Mouse (Mus musculus): ENCODE results near the gene Srgap3.

The Srgap3 gene

DNA sequence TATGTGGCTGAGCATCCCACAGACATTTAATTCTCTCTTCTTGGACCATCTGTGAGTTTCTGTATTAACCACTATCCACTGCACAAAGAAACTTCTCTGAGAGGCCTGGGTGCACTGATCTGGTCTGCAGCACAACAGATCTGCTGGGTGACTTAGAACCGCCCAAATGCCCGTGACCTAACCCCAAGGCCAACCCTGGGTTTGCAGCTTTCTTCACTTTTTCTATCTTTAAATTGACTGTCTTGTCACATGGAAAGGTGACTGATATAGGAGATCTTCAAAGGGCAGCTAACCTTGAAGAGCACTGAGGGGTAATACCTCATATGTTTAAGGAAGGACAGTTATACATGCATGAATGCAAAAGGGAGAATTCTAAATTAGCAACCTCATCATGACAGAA, 30.8 kb downstream of the Srgap3 start:
- peak in 1 of 2 experiments; percentile 35 for DNase-seq (ENCODE audit: inconsistent age in 2 of 2, low spot score in 1 of 2)

DNA sequence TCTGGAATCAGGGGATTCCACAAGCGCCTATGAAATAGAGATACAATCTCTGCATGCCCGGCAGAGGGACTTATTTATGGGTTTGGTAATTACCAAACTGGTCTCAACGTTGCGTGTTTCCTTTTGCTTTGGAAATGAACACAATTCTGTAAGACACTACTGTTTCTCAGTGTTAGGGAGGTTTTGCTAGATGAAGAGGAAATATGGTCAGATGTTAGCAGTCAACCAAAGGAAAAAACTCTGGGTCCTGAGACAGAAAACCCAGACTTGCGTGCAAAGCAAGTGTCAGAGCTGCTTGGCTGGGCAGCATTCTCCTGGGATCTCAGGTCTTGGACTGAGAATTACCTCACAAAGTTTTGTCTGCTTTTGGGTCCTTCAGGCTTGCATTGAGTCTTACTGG, 34.5 kb downstream of the Srgap3 start:
- no peak for DNase-seq (ENCODE audit: inconsistent age in 2 of 2, low spot score in 1 of 2)

DNA sequence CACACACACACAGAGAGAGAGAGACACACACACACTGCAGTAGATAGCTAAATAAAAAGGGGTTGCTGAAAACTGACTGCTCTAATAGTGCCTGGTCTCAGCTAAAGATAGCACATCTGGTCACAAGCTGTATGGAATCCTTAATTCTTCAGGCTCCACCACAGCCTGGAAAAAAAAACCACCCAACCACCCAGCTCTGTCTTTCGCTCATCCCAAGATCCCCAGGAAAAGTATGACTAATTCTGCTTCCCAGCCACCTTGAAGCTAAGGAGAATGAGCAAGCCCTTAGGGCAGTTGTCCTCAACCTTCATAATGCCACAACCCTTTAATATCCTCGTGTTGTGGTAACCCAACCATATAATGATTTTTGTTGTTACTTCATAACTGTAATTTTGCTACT, 37.4 kb downstream of the Srgap3 start:
- peak in 1 of 2 experiments; percentile 32 for DNase-seq (ENCODE audit: inconsistent age in 2 of 2, low spot score in 1 of 2)

DNA sequence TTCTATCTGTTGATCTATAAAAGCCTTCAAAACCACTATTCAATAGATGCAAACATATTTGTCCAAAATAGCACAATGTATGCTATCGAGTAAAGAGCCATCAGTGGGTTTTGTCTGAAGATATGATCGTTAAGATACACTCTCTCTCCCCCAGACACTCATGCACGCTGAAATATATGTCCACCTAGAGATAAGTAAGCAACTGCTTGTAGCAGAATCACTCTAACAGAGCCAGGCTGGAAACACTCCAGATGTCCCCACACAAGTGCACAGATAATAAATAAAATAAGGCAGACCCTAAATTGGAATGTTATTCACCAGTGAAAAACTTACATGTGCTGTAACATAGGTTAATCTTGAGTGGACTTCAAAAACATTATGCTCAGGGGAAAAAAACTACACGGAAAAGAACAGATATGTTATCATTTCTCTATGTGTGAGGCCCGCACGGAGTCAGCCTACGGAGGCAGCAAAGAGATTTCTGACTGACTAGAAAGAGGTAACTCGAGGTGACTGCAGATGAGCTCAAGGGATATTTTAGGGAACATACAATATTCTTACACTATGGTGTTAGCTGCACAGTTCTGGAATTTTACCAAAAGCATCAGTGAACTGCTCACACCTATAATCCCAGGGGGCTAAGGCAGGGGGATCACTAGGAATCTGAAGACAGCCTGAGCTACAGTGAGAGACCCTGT, 39.0 kb downstream of the Srgap3 start:
- DNase-seq (ENCODE audit: inconsistent age in 2 of 2, low spot score in 1 of 2), result no peak

DNA sequence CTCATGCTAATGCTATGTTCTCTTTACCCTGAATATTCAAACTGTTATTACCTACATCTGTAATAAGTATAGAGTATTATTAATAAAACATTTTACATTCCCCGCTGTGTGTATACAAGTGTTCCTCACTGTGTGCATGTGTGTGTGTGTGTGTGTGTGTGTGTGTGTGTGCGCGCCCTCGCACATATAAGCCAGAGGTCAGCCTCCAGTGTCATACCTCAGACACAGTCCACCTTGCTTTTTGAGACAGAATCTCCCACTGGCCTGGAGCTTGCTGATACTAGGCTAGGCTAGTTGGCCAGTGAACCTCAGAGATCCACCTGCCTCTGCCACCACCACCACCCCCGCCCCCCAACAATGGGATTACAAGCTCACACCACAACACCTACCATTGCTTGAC, 43.3 kb downstream of the Srgap3 start:
- DNase-seq (ENCODE audit: inconsistent age in 2 of 2, low spot score in 1 of 2), result no peak

DNA sequence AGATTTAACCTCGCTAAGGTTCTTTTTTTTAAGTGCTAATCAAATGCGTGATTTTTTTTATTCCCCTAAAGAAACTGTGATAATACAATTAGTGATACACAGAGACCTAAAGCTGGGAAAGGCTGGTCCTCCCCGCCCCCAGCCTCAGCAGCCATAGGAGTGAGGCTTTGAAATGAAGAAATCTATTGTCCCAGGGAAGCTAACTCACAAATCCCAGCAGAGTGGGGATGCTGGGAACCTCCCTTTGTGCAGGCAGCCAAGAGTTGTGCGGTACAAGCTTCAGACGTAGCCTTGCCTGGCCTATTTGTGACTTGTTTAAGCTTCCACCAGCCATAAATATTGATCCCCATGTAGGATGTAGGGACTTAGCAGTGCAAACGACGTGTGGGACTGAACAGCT, 43.8 kb downstream of the Srgap3 start:
- no peak for DNase-seq (ENCODE audit: inconsistent age in 2 of 2, low spot score in 1 of 2)

DNA sequence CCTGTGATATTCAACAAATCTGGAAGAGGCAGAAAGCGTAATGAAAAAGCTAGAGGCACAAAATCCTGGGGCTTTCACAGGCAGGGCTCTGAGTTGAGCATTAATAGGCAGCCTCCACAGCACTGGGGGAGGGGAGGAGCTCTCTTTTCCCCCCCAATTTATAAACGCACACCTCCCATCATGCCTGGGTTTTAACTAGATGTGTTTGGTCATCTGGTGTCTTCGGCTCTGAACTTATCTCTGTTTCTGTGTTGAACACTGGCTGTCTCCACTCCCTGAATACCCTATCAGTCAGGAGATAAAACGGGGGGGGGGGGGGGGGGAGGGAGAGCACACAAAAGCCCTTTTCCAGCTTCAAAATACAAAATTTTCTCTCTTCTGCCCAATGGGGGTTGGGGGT, 44.3 kb downstream of the Srgap3 start:
- no peak for DNase-seq (ENCODE audit: inconsistent age in 2 of 2, low spot score in 1 of 2)

DNA sequence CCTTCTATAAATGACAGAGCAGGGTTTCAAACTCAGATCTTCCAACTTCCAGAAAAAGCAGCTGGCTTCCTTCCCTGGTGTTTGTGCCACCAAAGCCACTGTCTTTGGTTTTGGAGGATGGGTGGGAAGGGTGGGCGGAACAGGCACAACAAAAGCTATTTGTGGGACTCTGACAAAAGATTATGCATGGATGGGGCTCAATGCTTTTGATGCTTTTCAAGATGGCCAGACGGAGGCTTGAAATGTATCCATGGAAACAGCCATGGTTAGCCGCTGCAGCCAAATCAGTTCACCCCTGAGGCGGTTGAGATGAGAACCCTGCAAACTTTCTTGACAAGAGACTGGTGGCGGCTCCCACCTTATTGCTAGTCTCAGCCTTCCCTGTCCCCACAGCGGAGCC, 46.8 kb downstream of the Srgap3 start:
- DNase-seq (ENCODE audit: inconsistent age in 2 of 2, low spot score in 1 of 2), result no peak

DNA sequence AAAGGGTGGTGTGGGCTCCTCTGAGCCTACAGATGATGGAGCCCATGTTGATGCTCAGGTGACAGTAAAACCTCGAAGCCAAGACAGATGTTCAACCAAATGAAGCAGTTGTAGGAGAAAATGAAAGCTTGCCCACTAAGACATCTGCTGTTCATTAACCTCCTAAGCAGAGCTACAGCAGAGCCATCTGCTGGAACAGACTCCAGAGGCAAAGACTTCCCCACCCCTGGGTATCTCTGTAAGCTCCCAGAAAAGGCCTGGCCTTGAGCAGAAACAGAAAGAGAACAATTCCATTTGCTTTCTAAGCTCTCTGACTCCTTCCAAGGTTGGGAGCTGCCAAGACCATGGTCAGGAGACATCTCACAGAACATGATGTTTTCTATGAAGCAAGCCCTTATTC, 47.4 kb downstream of the Srgap3 start:
- DNase-seq (ENCODE audit: inconsistent age in 2 of 2, low spot score in 1 of 2), result peak; percentile 40 to 42

DNA sequence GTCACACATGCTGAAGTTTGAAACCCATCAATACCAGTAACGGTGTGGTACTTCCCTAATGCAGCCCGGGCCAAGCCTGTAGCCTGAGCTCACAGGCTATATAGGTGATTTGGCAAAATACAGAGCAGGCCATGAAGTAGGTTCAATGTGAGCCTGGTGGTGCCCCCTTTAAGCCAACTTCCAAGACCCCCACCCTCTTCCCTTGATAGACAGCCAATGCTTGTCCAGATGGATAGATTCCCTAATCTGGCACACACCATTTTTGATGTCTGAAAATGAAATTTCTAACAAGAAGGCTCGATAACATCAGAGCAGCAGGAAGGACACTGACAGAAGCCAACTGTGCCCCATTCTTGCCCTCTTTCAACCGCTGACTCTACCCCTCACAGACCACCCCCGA, 47.8 kb downstream of the Srgap3 start:
- DNase-seq (ENCODE audit: inconsistent age in 2 of 2, low spot score in 1 of 2), result no peak

DNA sequence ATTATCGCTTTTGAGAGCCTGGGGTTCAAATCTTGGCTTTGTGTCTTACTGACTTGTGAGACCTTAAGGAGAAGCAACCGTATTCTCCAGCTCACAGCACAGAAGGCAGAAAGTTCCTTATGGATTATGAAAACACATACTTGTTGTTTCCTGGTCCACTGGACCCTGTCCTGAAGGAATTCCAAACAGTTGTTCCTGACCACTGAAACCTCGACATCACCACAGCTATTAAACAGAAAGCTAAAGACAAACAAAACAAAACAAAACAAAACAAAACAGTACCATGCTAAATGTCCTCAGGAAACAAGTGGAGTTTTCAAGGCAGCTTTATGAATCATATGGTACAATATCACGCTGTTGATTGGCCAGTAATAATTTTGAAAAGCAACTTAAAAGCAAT, 48.6 kb downstream of the Srgap3 start:
- no peak for DNase-seq (ENCODE audit: inconsistent age in 2 of 2, low spot score in 1 of 2)

DNA sequence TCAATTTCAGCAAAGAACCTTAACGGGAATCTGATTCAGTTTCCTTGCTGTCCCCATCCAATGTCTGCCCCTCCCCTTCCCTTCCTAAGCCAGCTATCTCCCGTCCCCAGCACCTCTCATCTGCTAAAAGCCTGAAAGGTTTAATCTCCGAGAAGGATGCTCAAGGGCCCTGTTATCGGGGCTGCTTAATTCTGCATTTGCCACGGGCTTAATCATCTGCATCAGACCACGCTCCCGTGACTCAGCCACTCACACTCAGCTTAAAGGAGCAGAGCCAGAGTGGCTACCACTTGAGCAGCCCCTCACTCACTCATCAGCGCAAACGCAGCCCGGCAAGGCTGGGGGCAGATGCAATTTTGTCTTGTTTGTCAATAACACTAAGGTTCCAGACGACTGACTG, 50.7 kb downstream of the Srgap3 start:
- no peak for DNase-seq (ENCODE audit: inconsistent age in 2 of 2, low spot score in 1 of 2)

DNA sequence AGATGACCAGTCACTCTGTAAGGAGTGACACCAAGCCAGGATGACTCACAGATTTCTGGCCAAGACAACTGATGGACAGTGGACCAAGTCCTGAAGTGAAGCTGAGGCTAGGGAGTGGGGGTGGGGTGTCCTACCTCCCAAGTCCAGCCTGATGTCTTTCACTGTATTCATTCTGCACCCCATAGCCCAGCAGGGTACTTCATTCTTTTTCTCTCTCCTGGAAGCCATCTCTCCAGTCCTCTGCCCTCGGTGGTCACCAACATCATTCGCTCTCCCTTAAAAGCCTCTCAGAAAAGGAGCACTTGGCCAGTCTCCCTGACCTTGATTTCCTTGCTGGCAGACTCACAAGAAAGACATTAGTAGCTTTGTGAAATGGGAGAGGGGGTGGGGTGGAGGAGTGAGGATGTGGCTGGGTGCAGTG, 56.7 kb downstream of the Srgap3 start:
- DNase-seq (ENCODE audit: inconsistent age in 2 of 2, low spot score in 1 of 2), result peak; percentile 50 to 77

DNA sequence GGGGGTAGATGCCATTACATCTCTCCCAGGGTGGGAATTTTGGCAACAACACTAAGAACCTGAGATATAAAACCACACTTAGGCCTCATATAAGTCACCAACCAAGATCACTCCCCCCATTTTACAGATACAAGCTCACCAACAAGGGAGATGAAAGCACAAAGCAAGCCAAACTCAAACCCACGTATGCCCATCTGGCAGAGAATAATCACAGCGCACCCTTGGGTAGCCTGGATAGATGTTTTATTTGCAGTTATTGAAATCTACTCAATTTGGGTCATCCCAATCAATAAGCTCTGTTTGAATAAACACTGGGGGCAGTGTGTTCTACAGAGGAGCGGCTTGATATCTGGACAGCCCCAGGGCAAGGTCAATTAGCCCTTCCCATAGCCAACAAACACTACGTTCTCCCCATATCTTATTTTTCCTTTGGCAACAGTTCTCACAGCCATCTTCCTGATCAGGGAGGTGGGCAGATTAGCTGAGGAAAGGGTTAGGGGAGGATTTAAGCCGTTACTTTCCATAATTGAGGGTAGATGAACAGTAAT, 63.4 kb downstream of the Srgap3 start:
- DNase-seq (ENCODE audit: inconsistent age in 2 of 2, low spot score in 1 of 2), result no peak

DNA sequence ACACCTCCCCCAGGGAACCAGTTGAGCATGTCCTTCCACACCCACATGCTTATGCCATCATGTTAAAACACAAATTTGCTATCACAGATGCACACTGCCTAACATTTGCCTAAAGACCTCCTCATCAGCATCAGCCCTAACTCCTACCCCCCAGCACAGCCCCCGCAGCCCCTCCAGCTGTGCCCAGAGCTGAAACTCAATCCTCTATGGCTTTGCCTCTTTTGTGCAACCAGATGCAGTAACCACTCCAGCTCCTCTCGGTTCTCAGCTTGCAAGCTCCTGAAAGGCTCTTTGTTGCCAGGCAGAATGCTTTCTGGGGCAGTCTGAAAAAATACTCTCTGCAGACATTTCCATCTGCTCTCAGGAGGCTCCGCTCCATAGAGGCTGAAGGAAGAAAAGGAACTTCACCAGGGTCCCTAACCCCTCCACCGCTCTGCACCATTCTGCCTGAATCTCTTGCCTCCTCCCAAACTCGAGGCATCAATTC, 67.0 kb downstream of the Srgap3 start:
- DNase-seq (ENCODE audit: inconsistent age in 2 of 2, low spot score in 1 of 2), result no peak

DNA sequence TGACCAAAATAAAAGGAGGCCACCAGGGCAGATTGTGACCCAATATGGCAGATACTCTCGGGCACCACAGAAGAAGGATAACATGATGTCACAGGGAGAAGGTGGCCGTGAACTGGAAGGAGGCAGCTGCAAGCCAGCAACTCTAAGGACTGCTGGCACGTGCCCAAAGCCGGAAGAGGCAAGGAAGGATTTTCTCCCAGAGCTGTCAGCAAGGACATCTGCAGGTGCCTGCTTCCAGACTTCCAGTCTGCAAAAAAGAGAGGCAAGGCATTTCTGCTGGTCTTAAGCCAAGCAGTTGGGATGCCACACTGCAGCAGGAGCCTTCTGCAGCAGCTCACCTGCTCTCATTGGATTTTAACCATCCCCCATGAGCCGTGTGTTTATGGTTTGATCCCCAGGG, 67.9 kb downstream of the Srgap3 start:
- peak; percentile 42 to 63 for DNase-seq (ENCODE audit: inconsistent age in 2 of 2, low spot score in 1 of 2)

DNA sequence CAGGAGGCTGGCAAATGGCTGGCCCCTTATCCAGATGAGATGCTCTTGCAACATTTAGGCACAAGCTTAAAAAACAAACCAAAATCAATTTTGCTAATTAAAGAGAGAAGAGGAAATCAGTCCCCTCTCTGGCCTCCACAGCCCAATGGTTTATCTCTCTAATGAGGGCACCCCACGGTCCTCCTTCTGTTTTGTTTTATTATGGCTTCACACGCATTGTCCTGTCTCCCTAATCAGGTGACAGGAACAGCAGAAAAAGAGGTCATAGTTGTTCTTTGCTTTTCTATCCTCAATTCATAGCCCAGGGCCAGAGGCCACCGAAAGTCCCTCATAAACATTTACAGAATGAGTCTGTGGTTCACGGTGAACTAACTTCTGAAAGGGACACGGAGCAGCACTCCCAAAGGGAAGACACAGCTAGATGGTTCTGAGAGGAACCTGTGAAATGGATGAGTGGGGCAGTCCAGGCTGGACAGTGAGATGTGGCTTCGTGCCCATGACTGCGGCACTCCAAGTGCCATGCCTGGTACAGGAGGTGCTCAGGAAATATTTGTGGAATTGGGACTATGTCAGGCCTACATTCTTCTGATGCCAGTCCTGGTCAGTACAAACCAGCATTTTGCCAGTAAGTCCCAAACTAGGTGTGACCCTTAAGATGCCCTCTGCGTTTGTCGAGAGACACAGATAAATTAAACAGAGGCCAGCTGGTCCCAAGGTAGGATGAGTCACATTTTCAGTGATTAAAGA, 73.8 kb downstream of the Srgap3 start:
- peak; percentile 40 to 70 for DNase-seq (ENCODE audit: inconsistent age in 2 of 2, low spot score in 1 of 2)

DNA sequence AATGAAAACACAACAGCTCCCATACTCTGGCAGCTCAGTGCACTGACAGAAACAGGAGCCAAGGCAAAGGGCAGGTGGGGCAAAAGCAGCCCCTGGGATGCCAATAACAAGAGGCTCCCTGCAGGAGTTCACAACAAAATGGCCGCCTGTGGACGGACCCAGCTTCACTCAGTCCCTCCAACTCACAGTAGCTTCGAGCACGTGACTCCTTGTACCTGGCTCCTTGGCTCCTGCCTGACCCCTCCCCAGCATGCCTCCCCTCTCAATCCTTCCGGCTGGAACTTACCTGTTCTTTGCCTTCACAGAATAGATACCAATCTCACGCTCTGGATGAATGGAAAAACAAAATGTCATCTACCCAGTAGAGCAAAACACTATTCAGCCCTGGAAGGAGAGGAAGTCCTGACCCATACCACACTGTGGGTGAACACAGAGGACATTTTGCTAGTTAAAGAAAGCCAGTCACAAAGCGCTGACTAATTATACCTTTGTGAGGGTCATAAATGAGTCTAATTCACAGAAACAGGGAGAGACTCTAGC, 75.8 kb downstream of the Srgap3 start:
- DNase-seq (ENCODE audit: inconsistent age in 2 of 2, low spot score in 1 of 2), result no peak

DNA sequence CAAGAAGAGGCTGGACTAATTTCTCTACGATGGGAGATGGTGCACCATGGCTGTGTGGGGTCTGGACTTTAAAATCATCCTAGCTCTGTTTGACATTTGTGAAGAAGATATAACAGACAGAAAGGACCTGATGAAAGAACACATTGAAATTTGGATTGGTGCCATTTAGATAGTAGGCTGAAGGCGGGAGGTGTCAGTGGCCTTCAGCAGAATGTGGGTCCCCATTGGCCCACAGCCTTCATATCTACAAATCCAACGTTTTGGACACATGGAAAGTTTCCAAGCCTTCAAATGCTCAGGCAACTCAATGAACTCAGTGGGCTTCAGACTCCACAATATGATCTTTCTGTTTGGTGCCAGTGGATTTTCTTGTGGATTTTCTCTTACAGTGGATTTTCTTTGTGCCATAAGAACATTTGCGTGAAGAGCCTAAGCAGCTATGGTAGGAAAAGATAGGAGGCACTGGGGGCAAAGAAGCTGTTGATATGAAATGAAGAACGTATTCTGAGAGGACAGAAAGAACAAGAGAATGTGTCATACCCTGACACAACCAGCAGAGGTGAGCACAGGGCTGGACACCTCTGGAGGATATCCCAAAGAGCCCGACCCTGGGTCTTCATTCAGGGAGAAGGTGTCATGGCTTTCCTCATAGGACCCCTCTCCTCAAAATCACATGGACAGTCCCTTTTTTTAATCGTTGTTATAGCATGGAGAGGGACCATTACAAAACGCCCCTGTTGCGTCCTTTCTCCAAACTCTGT, 78.7 kb downstream of the Srgap3 start:
- DNase-seq (ENCODE audit: inconsistent age in 2 of 2, low spot score in 1 of 2), result peak in 1 of 2 experiments; percentile 60

DNA sequence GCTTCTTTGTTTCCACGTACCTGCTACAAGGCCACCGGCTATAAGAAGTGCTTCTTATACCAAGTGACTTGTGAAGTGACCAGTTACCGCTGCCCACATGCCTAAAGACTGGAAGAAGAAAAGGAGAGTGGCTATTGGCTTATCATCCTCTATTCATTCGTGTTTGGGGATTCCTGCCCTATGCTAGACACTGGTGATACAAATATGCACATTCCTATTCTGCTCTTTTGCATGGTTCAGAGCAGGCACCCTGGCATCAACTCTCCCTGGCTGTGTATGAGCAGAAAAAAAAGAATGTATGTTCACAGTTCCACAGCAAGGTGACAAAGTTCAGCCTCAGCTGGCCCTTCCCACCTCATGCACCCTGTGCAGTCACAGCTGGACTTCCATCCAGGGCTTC, 81.0 kb downstream of the Srgap3 start:
- DNase-seq (ENCODE audit: inconsistent age in 2 of 2, low spot score in 1 of 2), result no peak

DNA sequence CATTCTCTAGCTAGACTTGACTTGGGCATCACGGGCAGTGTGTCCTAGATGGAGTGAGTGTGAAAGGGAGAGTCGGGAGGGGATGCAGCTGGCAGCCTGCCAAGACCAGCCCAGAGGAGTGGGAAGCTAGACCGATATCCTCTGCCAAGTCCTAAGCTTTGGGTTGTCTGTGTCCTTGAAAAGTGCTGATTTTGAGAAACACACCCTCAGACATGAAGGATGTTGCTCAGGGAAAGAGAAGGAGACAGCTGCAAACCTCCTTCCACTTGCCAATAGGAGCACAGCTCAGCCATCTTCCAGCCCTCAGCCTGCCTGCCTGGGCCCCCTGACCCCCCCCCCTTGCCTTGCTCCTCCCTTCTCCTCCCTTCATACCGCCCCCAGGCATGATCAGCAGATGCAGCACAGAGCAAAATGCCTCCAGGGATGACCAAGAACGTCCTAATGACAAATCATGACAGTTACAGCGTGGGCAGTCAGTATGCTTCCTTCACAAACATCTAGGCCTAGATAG, 82.0 kb downstream of the Srgap3 start:
- no peak for DNase-seq (ENCODE audit: inconsistent age in 2 of 2, low spot score in 1 of 2)

All from adrenal gland, adult (tissue).